Mouse (Mus musculus) heart, adult 2 months (tissue): ENCODE results near the gene Adamts20.

Source experiments
- CTCF ChIP-seq: fragments of 200-600 bp; IDR thresholded peaks from 2 replicates; pipeline ENCODE4 v1.8.1; 2022; ENCODE audit warnings: antibody characterized with exemption, mild to moderate bottlenecking, moderate library complexity
- EP300 ChIP-seq: fragments of 200-500 bp; IDR thresholded peaks from 2 replicates; pipeline ENCODE4 v1.6.1; 2011; ENCODE audit warnings: low read depth, low read length, control low read depth; ENCODE audit not compliant: insufficient read depth
- POLR2A ChIP-seq: fragments of 200-500 bp; IDR thresholded peaks from 2 replicates; pipeline ENCODE4 v1.6.1; 2011; ENCODE audit warnings: mild to moderate bottlenecking, low read depth, low read length, control low read depth; ENCODE audit not compliant: insufficient read depth

DNA sequence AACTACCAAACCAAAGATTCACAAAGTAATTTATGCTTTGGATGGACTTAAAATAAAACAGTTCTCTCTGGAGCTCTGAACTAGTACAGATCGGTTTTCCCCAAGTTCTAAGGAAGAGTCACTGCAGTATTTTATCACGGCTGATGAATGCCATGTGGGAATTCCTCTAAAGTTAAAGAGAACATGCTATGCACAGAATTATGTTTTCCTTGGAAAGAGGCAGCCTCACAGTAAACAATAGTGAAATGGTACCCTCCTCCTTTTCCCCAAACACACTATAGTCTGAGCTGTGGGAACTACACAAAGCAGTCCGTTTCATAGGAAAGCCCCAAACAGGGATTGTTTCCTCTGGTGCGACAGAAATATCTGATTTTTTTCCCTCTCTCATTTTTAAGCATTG is 171.1 kb downstream of the Adamts20 start:
- no peak for TF ChIP-seq CTCF
- no peak for TF ChIP-seq EP300
- TF ChIP-seq POLR2A = no peak
